Mouse (Mus musculus) testis, adult 2 months (tissue): ENCODE results near the gene Mrpl42.

Experiments
- CTCF ChIP-seq: fragments of 200-500 bp; IDR thresholded peaks from 2 replicates; pipeline ENCODE4 v1.5.1; 2012; ENCODE audit warnings: low read depth, mild to moderate bottlenecking, inconsistent platforms, low read length, moderate library complexity; ENCODE audit not compliant: control insufficient read depth, insufficient read depth, insufficient replicate concordance
- POLR2A ChIP-seq: fragments of 200-500 bp; IDR thresholded peaks from 2 replicates; pipeline ENCODE4 v1.6.1; 2012; ENCODE audit warnings: low read depth, mild to moderate bottlenecking, inconsistent platforms, low read length, moderate library complexity; ENCODE audit not compliant: control insufficient read depth

GRCm38 (mm10) chr10:95461053-95461553, 40.6 kb downstream of the Mrpl42 start:
- TF ChIP-seq CTCF (no peak), POLR2A (no peak)
